Mouse (Mus musculus): ENCODE data around the gene Ptgir.

Gene Ptgir

DNA sequence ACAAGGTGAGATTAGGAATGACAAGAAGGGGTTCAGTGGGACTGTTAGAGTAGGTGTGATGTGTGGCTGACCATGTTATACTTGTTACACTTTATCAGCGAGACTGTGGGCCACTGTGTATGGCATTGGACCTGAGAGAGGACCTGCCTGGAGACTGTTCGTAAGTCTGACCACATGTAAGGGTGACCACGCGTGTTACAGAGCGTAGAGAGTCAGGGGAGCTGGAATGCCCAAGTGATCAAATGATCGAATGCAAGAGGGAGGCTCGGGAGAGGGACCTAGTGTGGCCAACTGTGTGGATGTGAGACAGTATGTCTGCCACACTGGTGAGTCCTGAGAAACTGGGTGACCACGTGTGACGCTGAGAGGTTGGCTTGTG is 13.9 kb upstream of the Ptgir start:
- no peak for DNase-seq

DNA sequence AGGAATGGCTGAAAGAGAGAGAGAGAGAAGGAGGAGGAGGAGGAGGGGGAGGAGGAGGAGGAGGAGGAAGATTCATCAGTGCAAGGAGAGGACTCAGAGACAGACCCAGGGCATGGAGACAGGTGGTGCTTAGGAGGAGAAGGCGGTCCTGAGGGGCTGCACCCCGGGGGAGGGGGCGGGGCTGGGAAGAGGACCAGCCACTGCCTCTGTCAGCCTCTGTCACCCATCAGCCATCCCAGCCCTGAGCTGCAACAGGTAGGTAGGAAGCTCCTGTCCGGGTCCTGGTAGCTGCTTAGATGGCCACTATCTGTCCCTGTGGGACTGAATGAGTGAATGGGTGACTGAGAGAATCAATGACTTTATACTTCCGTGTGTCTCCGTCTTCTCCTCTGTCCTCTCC is 12.7 kb upstream of the Ptgir start:
- DNase-seq, result no peak

DNA sequence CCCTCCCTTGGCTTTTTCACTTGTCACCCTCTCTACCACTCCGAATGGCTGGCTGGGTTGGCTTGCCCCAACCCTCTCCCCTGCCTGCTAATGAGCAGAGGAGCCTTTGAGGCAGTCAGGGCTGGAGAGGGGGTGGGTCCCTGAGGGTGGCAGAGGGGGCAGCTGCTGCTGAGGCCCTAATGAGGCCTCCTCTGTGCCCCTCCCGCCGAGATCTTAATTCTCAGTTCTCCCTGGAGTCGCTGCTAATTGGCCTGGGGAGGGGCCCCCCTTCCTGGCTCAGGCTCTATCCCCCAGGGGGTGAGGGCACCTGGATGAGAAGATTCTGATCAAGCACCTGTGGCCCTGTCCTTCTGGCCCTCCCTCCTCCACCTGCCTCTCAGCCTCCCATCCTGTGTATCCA is 12.0 kb upstream of the Ptgir start:
- no peak for DNase-seq

DNA sequence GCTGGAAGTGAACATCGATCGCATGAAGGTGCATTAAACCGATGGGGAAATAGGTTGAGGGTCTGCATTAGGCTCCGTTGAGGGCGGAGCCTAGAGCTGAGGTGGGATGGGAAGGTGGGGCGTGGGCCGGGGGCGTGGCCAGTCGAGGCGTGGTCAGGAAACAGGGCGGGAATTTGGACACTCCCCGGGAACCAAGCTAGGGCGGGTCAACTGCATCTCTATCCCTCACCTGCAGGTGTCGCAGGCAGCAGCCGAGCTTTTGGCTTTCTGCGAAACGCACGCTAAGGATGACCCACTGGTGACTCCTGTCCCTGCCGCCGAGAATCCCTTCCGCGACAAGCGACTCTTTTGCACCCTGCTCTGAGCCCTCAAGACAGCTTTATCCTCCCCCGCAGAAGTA is 11.3 kb upstream of the Ptgir start:
- DNase-seq, result peak; percentile 46 to 56

DNA sequence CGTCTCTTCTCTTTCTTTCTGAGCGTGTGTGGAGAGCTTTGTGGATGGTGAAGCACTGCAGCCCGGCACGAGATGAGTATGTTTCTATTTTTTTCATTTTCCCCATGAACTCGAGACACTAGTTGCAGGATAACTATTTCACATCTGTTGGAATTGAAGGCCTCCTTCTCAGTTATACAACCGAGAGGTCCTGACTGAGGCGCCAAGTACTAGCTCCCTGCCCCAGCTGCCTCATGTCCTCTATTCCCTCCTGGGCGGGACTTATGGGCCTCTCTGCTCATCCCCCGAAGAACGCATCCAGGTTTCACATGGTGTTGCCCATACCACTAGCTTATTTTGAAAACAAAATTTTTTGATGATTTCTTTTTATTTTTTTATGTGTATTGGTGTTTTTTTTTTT is 10.8 kb upstream of the Ptgir start:
- no peak for DNase-seq

DNA sequence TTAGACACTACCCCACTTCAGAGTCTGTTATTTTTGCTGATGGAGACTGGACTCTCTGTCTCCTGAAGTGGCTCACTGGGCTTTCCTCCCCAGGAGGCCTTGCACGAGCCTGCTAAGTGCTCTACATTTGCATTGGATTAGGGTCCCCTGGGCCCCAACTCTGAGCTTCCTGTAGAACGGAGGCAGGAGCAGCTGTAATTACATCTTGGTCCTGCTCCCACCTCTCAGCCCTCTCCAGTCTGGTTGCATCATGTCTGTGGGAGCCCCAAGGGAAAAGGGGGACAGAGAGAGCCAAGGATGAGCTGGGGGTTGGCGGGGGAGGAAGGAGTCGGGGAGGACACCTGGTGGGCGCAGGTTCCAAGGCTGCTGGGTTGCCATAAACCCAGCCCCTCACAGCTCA is 5.8 kb upstream of the Ptgir start:
- no peak for DNase-seq

DNA sequence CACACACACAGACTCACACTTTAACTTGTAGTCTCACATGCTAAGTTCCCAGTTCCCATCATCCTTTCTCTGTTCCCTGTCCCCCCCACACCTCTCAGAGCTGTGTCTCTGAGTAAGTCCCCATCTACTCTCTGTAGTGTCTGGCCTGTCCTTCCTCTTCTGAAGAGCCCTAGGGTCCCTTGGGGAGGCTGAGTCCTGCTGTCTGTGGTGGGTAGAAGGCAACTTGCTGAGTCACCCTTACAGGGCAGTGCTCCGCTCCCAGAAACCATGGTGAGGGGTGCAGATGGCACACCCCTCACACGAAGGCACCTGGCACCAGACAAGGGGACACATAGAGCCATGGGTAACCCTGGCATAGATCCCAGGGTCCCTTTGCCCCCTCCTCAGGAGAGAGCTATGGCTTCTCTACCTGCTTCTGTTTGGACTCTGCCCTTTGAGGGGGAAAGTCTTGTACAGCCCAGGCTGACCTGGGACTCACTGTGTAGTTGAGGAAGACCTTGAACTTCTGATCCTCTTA is 2.8 kb upstream of the Ptgir start:
- DNase-seq, result no peak

DNA sequence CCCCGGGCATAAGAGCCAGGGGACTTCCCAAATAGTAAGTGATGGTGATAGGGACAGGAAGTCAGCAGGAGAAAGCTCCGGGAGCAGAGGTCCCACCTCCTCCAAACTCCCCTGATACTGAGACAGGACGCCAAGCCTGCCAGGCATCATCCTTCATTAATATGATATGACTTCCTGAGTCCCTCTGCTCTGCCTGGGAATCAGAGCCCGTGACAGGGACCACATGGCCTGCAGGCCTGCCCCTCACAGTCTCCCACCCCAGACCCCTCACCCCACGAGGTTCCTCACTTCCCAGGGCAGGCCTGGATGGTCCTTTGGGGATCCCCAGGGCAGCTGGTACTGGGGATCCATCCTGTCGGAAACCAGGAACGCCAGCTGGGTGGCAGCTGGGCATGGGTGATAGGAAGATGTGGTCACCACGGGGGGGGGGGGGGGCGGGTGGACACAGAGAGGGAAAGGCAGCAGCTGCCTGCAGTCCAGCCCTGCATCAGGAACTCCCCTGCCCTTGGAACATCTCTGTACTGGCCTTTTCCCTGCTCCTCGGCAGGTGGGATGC is 2.1 kb upstream of the Ptgir start:
- no peak for DNase-seq

DNA sequence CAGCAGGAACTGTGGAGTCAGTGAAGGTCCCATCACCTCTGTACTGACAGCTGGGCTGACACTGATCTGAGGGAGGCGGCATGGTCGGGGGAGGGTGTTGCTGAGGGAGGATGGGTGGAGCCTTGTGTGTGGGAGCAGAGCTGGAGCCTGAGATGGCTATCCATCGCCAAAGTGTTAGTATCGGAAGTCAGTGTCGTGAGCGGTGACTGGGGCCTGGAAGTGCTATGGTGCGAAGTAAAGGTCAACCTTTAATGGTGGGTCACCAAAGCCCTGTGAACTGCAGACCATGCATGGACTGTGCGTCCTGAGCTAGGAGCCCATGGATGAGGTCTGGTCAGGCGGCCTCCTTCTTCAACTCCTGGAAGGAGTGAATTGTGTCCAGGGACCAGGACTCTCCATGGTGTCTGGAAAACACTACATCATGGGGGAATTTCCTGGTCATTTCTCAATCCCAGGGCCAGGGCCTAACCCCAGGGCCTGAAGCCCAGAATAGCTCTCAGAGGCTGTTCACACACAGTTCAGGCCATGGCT is 734 bp upstream of the Ptgir start:
- DNase-seq, result no peak

DNA sequence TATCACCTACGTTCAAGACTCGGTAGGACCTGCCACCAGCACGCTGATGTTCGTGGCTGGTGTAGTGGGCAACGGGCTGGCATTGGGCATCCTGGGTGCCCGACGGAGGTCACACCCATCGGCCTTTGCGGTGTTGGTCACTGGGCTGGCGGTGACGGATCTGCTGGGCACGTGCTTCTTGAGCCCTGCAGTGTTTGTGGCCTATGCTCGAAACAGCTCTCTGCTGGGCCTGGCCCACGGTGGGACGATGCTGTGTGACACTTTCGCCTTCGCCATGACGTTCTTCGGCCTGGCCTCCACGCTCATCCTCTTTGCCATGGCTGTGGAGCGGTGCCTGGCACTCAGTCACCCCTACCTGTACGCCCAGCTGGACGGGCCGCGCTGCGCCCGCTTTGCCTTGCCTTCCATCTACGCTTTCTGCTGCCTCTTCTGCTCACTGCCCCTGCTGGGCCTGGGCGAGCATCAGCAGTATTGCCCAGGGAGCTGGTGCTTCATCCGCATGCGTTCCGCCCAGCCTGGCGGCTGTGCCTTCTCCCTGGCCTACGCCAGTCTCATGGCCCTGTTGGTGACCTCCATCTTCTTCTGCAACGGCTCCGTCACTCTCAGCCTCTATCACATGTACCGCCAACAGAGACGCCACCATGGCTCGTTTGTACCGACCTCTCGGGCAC is 734 bp downstream of the Ptgir start:
- DNase-seq, result no peak

DNA sequence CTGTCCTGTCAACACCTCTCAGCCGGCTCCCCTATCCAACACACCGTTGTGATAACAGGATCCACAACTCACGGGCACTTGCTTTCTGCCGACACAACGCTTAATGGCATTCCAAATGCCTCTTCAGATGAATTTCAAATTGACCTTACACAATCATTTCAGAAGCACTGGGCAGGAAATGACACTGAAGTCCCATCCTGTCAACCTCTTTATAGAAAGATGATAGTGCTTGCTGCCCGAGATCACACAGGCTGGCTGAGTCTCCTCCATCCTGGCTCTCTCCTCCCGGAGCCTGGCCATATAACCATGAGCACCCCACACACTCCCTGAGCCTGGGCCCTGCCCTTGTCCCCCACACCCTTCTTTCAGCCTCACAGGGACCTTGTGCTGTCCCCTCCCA is 1.6 kb downstream of the Ptgir start:
- no peak for DNase-seq

DNA sequence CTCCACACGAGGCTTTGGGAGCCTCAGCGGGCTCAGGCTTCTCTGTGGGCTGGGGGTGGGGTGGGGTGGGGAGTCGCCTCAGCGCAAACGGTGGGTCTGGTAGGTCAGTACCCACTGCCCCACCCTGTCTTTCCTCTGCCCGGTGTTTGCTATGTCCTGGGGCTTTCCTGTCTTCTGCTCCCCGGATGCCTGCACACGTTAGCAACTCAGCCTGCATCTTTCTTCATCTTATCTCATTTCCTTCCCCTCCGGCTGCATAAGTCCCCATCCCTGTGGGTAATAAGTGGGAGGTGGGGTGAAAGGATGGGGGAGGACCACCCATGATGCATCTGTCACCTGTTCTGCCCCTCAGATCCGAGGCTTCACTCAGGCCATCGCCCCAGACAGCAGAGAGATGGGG is 2.1 kb downstream of the Ptgir start:
- DNase-seq, result no peak

DNA sequence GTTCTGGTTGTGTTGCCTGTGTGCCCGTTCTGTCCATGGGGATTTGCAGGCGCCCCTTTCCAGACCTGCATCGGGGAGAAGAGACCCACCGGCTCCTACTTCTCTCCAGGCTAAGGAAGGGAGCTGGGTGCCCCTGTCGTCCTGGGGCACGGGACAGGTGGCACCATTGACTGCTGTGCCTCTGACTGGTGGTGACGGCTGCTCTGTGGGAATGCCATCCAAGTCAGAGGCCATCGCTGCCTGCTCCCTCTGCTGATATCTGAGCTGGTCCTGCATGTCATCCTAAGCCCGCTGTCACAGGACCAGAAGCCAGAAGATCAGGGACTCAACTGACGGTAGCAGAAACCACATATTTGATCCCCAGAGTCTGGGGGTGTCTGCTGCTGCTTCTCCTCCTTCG is 2.6 kb downstream of the Ptgir start:
- DNase-seq, result no peak

DNA sequence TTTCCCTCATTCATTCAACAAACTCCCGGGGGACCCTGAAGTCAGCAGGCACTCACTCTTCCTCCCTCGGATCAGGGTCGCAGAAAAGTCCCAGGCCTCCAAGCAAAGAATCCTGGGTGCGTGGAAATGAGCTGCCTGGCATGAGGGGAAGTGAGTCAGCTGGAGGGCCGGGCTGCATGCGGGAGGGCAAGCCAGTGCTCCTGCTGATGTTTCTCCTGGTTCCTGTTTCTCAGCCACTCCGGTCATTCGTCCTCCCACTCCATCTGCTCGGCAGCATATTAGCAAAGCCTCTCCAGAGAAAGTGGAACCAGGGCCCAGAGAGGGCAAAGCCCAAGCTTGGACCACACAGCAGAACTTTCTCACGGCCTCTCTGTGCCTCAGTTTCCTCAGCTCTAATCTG is 3.6 kb downstream of the Ptgir start:
- no peak for DNase-seq

DNA sequence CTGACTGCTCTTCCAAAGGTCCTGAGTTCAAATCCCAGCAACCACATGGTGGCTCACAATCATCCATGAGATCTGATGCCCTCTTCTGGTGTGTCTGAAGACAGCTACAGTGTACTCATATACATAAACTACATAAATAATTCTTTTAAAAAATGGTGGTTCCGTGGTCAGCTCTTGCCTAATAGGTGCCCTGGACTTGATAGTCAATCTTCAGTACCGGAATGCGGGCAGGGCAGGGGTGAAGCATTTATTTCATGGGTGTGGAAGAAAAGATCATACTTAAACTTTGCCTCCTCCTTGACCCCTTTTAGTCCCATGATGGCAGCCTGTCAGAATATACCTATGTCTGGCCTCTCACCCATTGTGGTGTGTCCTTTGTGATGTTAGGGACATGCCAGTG is 5.6 kb downstream of the Ptgir start:
- no peak for DNase-seq

DNA sequence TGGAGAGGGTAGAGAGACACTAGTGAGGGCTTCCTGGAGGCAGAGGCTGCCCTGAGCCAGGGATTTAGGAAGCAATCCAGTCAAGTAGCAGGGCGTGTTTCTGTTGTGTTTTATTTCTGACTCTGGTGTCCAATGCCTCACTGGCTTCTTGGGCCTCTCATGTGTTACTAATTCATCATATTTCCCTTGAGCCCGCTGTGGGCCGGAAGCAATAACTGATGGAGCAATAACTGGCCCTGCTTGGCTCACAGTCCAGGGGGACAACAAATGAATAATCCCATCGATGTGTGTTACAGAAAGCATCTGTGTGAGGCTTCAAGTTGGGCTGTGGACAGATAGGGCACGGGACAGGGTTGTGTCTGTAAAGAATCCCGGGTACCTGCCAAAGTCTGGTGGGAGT is 6.1 kb downstream of the Ptgir start:
- DNase-seq, result no peak

DNA sequence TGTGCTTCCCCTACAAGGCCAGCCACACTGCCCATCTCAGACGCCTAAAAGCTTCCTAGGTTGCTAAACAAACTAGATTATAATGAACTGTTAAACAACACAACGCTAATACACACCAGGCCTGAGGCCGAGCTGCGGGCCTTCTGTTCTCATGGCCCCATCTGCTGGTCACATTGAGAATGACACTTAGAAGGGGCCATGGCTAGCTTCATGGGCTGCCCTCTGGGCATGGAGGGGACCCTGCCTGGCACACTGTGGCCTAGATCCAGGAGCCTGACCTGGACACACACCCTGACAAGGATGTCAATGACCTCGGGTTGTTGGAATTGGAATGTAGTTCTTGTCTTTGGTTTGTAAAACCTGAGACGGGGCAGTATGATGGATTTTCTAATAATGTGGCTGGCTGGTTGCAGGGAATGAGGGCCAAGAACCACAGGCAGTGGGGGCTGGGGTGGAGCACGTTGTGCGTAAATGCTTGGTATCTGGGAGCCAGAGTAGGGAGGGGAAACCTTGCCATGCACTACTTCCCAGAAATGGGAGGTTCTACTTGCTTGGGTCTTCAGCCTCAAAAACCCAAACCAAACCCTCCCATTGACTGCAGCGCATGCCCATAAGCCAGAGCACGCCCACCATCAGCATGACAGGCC is 7.6 kb downstream of the Ptgir start:
- no peak for DNase-seq

DNA sequence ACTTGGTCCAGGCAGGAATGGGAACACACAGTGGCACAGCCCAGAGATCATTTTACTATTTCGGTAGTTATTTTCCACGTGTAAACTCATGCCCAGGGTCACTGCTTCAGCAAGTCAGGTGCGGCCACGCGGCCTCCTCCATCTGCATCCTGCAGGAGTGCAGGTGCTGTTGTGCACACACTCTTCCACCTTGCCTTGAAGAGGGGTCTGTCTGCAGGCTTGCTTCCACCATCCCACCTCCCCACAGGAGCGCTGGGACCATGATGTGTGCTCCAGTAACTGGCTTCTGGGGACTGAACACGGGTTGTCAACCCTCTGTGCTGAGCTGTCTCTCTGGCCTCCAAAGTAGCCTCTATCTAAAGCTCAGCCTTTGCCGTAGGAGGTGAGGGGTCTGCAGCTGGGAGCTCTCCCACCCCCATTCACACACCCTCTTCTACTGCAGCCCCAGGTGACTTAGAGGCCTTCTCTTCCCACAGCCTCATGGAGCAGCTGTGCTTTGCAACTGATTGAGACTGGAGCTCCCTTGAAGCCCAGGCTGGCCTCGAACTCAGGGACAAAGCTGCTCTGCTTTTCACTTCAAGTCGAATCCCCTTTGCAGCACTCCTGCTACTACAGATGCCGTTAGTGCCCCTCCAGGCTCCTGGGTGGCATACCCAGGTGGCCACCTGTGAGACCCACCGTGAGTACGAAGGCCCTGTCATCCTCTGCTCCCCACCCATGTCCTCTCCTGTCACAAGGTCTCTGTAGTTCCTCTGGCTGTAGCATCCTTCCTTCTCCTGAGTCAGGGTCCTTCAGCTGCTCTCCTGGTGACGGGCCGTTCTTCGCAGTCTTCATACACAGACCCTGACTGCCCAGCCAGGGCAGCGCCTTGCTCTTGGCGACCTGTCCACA is 8.4 kb downstream of the Ptgir start:
- DNase-seq, result no peak

DNA sequence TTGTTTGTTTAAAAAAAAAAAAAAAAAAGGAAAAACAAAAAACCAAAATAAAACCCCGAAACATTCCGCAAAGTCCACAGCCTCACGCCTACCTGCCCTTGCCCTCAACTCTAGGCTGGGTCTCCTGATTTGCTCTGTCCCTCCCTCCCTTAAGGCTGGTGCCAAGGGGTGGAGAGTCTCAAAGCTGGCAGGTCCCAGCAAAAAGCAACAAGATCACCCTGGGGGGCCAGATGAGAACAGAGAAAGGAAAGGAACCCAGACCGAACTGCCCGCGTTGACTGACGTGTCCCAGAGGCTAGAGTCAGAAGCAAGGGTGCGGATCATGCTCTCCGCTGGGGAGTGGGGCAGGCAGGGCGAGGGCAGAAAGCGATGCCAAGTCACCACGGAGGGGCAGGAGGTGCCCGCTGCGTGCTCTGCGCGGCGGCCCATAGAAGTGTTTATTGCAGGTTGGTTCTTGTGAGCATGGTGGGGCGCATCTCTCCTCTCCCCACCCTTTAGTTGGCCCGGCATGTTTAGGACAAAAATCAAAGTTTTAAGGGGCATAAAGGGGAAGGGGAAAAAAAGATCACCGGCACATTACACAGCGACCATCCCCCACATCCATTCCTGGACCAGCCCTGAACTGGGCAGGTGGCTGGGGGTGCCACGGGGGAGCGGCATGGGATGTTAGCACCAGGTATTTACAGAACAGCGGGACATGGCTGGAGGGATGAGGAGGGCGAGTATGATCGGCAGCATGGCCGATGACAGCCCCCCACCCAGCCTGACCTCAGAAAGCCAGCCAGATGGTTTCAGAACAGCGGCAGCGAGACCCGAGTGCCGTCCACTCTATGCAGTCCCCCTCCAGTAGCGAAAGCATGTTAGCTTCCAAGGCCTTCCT is 9.4 kb downstream of the Ptgir start:
- DNase-seq, result no peak

DNA sequence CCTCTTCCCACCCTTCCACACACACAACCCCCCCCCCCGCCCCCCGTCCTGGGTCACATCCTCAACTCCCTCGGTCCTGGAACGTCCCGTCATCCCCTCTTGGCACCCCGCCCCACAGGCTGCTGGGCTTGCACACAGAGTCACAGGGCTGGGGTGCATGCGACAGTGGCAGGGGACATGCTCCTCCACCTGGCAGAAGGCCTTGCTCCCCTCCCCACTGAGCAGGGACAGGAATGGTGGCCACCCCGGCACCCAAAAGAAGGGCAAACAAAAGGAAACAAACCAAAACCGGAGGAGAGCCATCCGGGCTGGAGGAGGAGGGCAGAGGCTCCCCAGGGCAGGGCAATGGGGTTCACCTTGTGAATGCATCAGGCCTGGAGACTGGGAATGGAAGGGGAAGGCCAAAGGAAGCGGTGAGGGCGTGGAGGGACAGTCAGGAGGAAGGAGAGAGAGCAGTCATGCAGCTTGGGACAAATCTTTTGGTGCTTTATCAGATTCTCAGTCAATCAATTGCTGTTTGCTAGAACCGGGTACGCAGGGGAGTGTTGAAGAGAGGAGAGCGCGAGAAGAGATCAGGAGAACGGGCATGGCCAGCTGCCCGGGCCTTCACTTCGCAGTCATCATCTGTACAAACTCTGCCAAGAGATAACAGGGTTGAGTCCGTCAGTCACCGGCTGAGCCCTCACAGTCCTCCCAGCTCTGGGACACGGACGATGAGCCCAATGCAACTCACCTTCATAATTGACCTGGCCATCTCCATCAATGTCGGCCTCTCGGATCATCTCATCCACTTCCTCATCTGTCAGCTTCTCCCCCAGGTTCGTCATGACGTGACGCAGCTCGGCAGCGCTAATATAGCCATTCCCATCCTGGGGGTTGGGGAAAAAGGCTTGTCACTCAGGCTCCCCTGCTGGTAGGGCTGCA is 10.3 kb downstream of the Ptgir start:
- DNase-seq, result no peak

DNA sequence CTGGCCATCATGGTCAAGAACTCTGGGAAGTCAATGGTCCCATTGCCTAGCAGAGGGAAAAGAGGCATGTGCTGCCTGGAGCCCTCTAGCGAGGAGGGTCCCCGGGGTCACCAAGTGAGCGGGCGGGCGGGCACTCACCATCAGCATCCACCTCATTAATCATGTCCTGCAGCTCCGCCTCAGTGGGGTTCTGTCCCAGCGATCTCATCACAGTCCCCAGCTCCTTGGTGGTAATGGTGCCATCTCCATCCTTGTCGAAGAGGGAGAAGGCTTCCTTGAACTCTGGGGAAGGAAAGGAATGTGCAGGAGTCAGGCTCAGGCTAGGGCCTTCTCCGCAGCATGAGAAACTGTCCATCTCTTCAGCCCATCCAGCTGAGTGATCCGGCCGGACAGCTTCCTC is 11.2 kb downstream of the Ptgir start:
- no peak for DNase-seq
